Mouse (Mus musculus) heart, embryonic 14.5 days (tissue): ENCODE measurements around the gene Vhl. TPM values are rescaled to one million over a fixed set of nuclear protein-coding genes. Genes with fewer than 3 reads are reported as not detected.

Experiments
- ATAC-seq: fragments of 200-750 bp; cut with Nextera tagmentation; 2 replicates; pipeline ENCODE4 v1.8.0; 2017; ENCODE audit warnings: low read depth, moderate TSS enrichment; ENCODE audit not compliant: insufficient number of reproducible peaks, insufficient read depth, low FRiP score
- H3K27ac ChIP-seq, 2 experiments: fragments of 200-500 bp in 1 of 2; fragments of 300-500 bp in 1 of 2; sonication (generic) in 1 of 2; replicated peaks in 1 of 2; 2 replicates each; pipeline ENCODE4 v1.5.1; 2012 to 2014; ENCODE audit warnings: low read depth in 2 of 2, low read length in 2 of 2, control low read depth in 1 of 2, mild to moderate bottlenecking in 1 of 2, mixed read lengths in 1 of 2; ENCODE audit not compliant: control insufficient read depth in 1 of 2, insufficient read depth in 1 of 2
- H3K27me3 ChIP-seq: fragments of 300-500 bp; sonication (generic); 2 replicates; pipeline ENCODE4 v1.6.1; 2014; ENCODE audit warnings: mild to moderate bottlenecking, low read length, control low read depth; ENCODE audit not compliant: control insufficient read depth, insufficient read depth
- H3K36me3 ChIP-seq: fragments of 300-500 bp; sonication (generic); 2 replicates; pipeline ENCODE4 v1.6.1; 2014; ENCODE audit warnings: mild to moderate bottlenecking, control low read depth, low read length, mixed read lengths; ENCODE audit not compliant: control insufficient read depth, insufficient read depth
- H3K4me1 ChIP-seq, 2 experiments: fragments of 200-500 bp in 1 of 2; fragments of 300-500 bp in 1 of 2; sonication (generic) in 1 of 2; 2 replicates each; pipeline ENCODE4 v1.6.1; 2012 to 2014; ENCODE audit warnings: low read length in 2 of 2, control low read depth in 1 of 2, mixed read lengths in 1 of 2; ENCODE audit not compliant: control insufficient read depth in 2 of 2, insufficient read depth in 2 of 2
- H3K4me2 ChIP-seq: fragments of 300-500 bp; sonication (generic); 2 replicates; pipeline ENCODE4 v1.6.1; 2014; ENCODE audit warnings: mild to moderate bottlenecking, low read length
- H3K4me3 ChIP-seq, 2 experiments: fragments of 200-500 bp in 1 of 2; fragments of 300-500 bp in 1 of 2; sonication (generic) in 1 of 2; 2 replicates each; pipeline ENCODE4 v1.5.1; 2012 to 2014; ENCODE audit warnings: low read length in 2 of 2, mild to moderate bottlenecking in 2 of 2, control low read depth in 1 of 2, low read depth in 1 of 2, moderate library complexity in 1 of 2; ENCODE audit not compliant: control insufficient read depth in 1 of 2, insufficient read depth in 1 of 2
- H3K9ac ChIP-seq: fragments of 300-500 bp; sonication (generic); 2 replicates; pipeline ENCODE4 v1.6.1; 2014; ENCODE audit warnings: mild to moderate bottlenecking, low read length
- H3K9me3 ChIP-seq: fragments of 300-500 bp; sonication (generic); 2 replicates; pipeline ENCODE4 v1.6.1; 2016; ENCODE audit warnings: low read length, control low read depth; ENCODE audit not compliant: control insufficient read depth
- WGBS: fragments of 180-500 bp; shearing (Covaris S2); extraction: QIAGEN DNeasy Blood & Tissue Kit; methylation state at CpG from one replicate; pipeline ENCODE4 v1.1.7; 2014; 5-methylcytosine and 5-hydroxymethylcytosine counted together
- polyA plus RNA-seq: library from polyadenylated mRNA; unstranded; fragments of >200 nt; fragmentation: Nextera tagmentation; extraction: Ambion mirVana; gene quantifications from 2 replicates; pipeline ENCODE4 v1.2.1, GENCODE M21; 2014

The Vhl gene
- polyA plus RNA-seq, 1 experiment from 2014 or later: 36.6 TPM

DNA sequence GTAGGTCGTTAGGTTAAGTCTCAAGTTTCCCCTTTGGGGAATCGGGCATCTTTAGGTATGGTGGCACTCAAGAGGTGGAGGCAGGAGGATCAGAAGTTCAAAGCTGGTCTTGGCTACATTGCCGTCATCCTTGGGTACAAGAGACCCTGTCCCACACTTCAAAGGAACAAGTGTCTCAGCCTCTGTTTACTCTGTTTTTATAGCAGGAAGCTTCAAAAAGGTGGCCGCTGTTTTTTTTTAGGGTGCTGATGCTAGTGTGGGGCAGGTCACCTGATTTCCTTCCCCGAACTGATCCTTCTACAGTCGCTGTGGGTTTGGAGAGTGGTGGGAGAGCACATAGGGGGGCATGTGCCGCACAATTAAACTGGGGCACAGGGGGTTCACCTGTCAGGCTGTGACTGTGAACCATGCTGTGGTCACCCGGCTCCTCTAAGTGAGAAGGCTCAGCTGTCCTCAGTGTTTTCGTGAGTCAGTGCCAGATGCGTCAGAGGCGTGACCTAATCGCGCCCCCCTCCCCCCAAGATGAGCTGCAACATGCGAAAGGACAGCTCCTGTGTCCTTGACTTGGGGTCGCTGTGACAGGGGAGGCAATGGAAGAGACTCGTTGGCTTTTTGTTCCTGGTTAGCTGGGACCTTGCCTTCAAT is 31.1 kb downstream of the Vhl start:
- H3K27ac ChIP-seq: no peak overlapping the region
- H3K36me3 ChIP-seq: no peaks in the 10 kb centered on the region
- peaks cover 4 to 9% of the 10 kb centered on the region in 2 experiments for H3K4me1 ChIP-seq
- H3K4me3 ChIP-seq: no peak overlapping the region
- no peak overlapping the region for H3K9ac ChIP-seq
- no peaks in the 10 kb centered on the region for H3K9me3 ChIP-seq
- no peak overlapping the region for H3K4me2 ChIP-seq
- no peak for ATAC-seq
- H3K27me3 ChIP-seq: no peaks in the 10 kb centered on the region
- WGBS: 63% methylated on average over 16 of the region's 16 CpGs

- 88% methylated on average over 3 of the region's 3 CpGs for WGBS
- Histone ChIP-seq H3K4me1 (peaks cover 5 to 14% of the 10 kb centered on the region in 2 experiments; a peak in 3 of 4 replicates), H3K27me3 (no peaks in the 10 kb centered on the region), H3K36me3 (no peaks in the 10 kb centered on the region), H3K9me3 (no peaks in the 10 kb centered on the region), H3K4me3 (no peak overlapping the region), H3K4me2 (no peak overlapping the region), H3K27ac (no peak overlapping the region), H3K9ac (no peak overlapping the region)
- ATAC-seq: no peak
Measured at GRCm38 (mm10) chr6:113655475-113655874, 31.7 kb downstream of the Vhl start.

- Histone ChIP-seq H3K9me3 (no peaks in the 10 kb centered on the region), H3K4me3 (no peak overlapping the region), H3K27me3 (no peaks in the 10 kb centered on the region), H3K27ac (no peak overlapping the region), H3K4me2 (no peak overlapping the region), H3K36me3 (no peaks in the 10 kb centered on the region), H3K9ac (no peak overlapping the region), H3K4me1 (peaks cover 18 to 27% of the 10 kb centered on the region in 2 experiments)
- WGBS: 85% methylated on average over 6 of the region's 6 CpGs
- no peak for ATAC-seq
Measured at GRCm38 (mm10) chr6:113656847-113657246, 33.1 kb downstream of the Vhl start.

DNA sequence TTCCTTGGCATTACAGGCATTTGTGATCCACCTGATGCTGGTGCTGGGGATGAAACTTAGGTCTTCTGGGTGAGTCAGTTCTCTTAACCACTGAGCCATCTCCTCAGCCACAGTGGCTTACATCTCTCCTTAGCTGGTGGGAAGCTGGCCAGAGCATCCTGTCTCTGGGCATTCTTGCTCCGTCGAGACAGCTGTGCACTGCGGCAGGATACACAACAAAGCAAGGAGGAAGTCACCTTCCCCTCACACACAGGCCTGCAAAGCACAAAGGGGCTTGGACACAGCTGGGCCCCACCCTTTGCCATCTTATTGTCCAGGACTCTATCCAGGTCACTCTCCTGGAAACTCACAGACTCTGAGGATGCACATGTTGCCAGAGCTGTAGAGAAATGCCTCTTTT is 34.5 kb downstream of the Vhl start:
- Histone ChIP-seq H3K4me1 (peaks cover 20 to 31% of the 10 kb centered on the region in 2 experiments), H3K27me3 (no peaks in the 10 kb centered on the region), H3K27ac (peak overlapping the region in 1 of 2 experiments; percentile 44; a peak in 1 of 4 replicates), H3K36me3 (no peaks in the 10 kb centered on the region), H3K9ac (no peak overlapping the region), H3K4me3 (no peak overlapping the region), H3K9me3 (0 out of 2 replicates have a peak, but pooled peaks cover 3% of the 10 kb centered on the region), H3K4me2 (no peak overlapping the region)
- WGBS: 37% methylated on average over 3 of the region's 3 CpGs
- no peak for ATAC-seq

DNA sequence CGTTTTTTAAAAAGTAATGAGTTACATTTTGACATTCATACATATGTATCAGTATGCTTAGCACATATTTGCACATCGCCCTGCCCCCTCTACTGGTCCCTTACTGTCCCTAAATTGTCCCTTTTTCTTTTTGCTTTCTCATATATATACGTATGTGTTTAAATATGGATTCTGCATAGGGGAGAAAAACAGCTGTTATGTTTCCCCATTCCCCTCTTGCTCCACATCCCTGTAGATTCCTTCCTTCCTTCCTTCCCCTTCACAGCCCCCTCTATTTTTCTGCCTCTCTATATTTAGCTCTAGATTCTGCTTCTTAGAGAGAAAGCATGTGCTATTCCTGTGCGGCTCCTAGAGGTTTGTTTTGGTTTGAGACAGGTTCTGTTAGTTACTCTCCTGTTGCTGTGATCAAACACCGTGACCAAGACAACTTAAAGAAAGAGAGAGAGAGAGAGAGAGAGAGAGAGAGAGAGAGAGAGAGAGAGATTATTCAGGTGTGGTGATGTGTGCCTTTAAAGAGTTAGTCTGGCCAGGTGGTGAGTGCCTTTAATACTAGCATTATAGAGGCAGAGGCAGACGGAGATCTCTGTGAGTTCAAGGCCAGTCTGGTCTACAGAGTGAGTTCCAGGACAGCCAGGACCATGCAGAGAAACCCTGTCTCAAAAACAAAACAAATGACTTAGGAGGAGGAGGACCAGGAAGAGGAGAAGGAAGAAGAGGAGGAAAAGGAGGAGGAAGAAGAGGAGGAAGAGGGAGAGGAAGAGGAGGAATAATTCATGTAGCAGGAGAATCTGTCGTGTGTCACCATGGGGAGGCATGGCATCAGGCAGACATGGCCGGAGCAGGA is 36.1 kb downstream of the Vhl start:
- WGBS: 45% methylated on average over 8 of the region's 8 CpGs

GRCm38 (mm10) chr6:113660492-113661352 is 37.0 kb downstream of the Vhl start:
- H3K4me2 ChIP-seq: no peak overlapping the region
- peaks cover 20 to 28% of the 10 kb centered on the region in 2 experiments for H3K4me1 ChIP-seq
- 0 out of 2 replicates have a peak, but pooled peaks cover 3% of the 10 kb centered on the region for H3K9me3 ChIP-seq
- no peak overlapping the region for H3K9ac ChIP-seq
- H3K27me3 ChIP-seq: no peaks in the 10 kb centered on the region
- WGBS: 66% methylated on average over 14 of the region's 14 CpGs
- ATAC-seq: no peak
- H3K4me3 ChIP-seq: no peak overlapping the region
- H3K27ac ChIP-seq: peak overlapping the region; percentile 30 to 48; a peak in 3 of 4 replicates
- H3K36me3 ChIP-seq: no peaks in the 10 kb centered on the region

More for the DNA sequence above, 36.1 kb downstream of the Vhl start:
- ATAC-seq: no peak
- no peaks in the 10 kb centered on the region for H3K36me3 ChIP-seq
- 0 out of 2 replicates have a peak, but pooled peaks cover 3% of the 10 kb centered on the region for H3K9me3 ChIP-seq
- H3K27ac ChIP-seq: peak overlapping the region; percentile 30 to 48
- 0 out of 2 replicates have a peak overlapping the region, but pooled peaks have one; percentile 1 for H3K9ac ChIP-seq
- H3K4me2 ChIP-seq: 0 out of 2 replicates have a peak overlapping the region, but pooled peaks have one; percentile 1
- no peaks in the 10 kb centered on the region for H3K27me3 ChIP-seq
- H3K4me1 ChIP-seq: peaks cover 20 to 28% of the 10 kb centered on the region in 2 experiments
- no peak overlapping the region for H3K4me3 ChIP-seq
